Mouse (Mus musculus) granulocyte monocyte progenitor cell, adult 5-6 weeks (primary cell): ENCODE data around the gene Eipr1. TPM values are rescaled to one million over a fixed set of nuclear protein-coding genes. Genes with fewer than 3 reads are reported as not detected.
"Not testable (repeated sequence)": the region's sequence is repeated elsewhere in the genome, so short reads cannot be mapped to it uniquely, and the experiment has no call there.

Experiments used
- ATAC-seq: replicated peaks from 2 replicates; pipeline ENCODE4 v1.8.0; 2016; ENCODE audit warnings: mild to moderate bottlenecking, moderate TSS enrichment, inconsistent platforms; ENCODE audit not compliant: poor library complexity, severe bottlenecking
- total RNA-seq, 2 experiments: library from RNA; stranded (forward) in 1 of 2; stranded (reverse) in 1 of 2; fragments of 200-712, 200-1000 nt in 1 of 2; fragments of >200 nt in 1 of 2; fragmentation: Nextera tagmentation in 1 of 2; gene quantifications; 2 replicates each; pipeline ENCODE4 v1.2.3; 2014 to 2017

Eipr1 gene
- total RNA-seq, 2 experiments from 2014 or later = 25.5 to 31.2 TPM

- ATAC-seq = no peak
These were observed 123.2 kb downstream of the Eipr1 start for GRCm38 (mm10) chr12:28874781-28875251.

GRCm38 (mm10) chr12:28875471-28875870 is 123.9 kb downstream of the Eipr1 start:
- no peak for ATAC-seq

- no peak for ATAC-seq
These were observed 128.9 kb downstream of the Eipr1 start for GRCm38 (mm10) chr12:28880471-28880870.

GRCm38 (mm10) chr12:28887712-28888111 is 136.1 kb downstream of the Eipr1 start:
- no peak for ATAC-seq

- ATAC-seq = no peak
These were observed 137.6 kb downstream of the Eipr1 start for GRCm38 (mm10) chr12:28889068-28889674.

GRCm38 (mm10) chr12:28891523-28891922 is 139.9 kb downstream of the Eipr1 start:
- no peak for ATAC-seq

GRCm38 (mm10) chr12:28896577-28896976 is 145.0 kb downstream of the Eipr1 start:
- ATAC-seq = no peak

- ATAC-seq = no peak
These were observed 146.7 kb downstream of the Eipr1 start for GRCm38 (mm10) chr12:28898307-28898706.

- ATAC-seq = no peak
These were observed 148.1 kb downstream of the Eipr1 start for GRCm38 (mm10) chr12:28899696-28900095.

- no peak for ATAC-seq
These were observed 148.7 kb downstream of the Eipr1 start for GRCm38 (mm10) chr12:28900341-28900740.

GRCm38 (mm10) chr12:28902132-28902531 is 150.5 kb downstream of the Eipr1 start:
- no peak for ATAC-seq

- no peak for ATAC-seq
These were observed 151.5 kb downstream of the Eipr1 start for GRCm38 (mm10) chr12:28903082-28903481.

GRCm38 (mm10) chr12:28905486-28905885 is 153.9 kb downstream of the Eipr1 start:
- ATAC-seq = no peak

GRCm38 (mm10) chr12:28906016-28906415 is 154.4 kb downstream of the Eipr1 start:
- no peak for ATAC-seq

GRCm38 (mm10) chr12:28906809-28907297 is 155.2 kb downstream of the Eipr1 start:
- no peak for ATAC-seq

- ATAC-seq = no peak
These were observed 156.2 kb downstream of the Eipr1 start for GRCm38 (mm10) chr12:28907814-28908213.

GRCm38 (mm10) chr12:28909851-28910250 is 158.2 kb downstream of the Eipr1 start:
- ATAC-seq = no peak

GRCm38 (mm10) chr12:28910568-28910967 is 159.0 kb downstream of the Eipr1 start:
- ATAC-seq = no peak

- ATAC-seq = no peak
These were observed 160.8 kb downstream of the Eipr1 start for GRCm38 (mm10) chr12:28912351-28912936.

GRCm38 (mm10) chr12:28913099-28913498 is 161.5 kb downstream of the Eipr1 start:
- no peak for ATAC-seq

GRCm38 (mm10) chr12:28914056-28914455 is 162.5 kb downstream of the Eipr1 start:
- ATAC-seq = not testable (repeated sequence)
